Mouse (Mus musculus) brain, embryonic 18.5 days (tissue): ENCODE measurements at regions not wholly inside any gene's neighbourhood (a gene's known extent, or its start where the extent isn't known, plus 50 kb on each side); places are given as distances from the start of the nearest gene placed in this dataset.

Experiments
- DNase-seq: peaks from one replicate; pipeline ENCODE4 v3.0.0-alpha.2; 2012; ENCODE audit warnings: low read depth, low spot score

DNA sequence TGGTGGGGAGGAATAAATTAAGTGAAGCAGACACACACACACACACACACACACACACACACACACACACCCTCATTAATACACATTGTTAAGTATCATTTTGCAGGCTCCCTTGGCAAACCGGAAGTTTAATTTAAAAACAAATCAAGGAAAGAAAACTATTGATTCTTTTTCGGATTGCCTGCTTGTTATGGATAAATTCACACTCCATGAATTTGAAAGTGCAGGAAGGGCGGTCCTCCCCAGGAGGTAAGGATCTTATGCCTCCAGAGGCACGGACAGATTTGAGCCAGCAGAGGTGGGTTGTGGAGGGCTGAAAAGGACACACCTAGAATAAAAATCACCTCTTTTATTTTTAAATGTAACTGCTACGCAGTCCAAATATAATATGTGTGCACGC, 156.2 kb upstream of the Gm15217 start:
- no peak for DNase-seq

DNA sequence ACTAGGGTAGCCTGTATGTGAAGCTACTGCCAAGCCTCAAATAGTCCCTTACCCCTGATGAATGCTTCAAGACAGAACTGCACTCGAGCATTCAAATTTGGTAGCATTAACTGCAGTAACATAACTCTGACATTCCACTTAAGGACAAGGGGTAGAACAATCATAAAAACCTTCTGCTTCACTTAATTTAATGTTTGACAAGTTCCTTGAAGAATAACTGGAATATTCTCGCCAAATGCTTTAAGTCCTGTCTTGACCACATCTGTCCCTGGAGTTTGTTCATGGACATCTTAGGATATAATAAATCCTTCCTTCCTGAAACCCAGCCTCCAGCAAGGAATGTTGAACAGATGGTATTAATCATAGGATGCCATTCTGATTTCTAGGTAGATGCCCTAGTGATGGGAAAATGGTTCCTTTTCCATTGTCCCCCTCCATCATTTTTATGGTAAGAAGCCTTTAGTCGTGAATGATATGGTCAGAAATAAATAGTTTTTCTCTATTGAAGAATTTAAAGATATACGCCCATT, 154.7 kb upstream of the Gm15217 start:
- DNase-seq, result no peak

DNA sequence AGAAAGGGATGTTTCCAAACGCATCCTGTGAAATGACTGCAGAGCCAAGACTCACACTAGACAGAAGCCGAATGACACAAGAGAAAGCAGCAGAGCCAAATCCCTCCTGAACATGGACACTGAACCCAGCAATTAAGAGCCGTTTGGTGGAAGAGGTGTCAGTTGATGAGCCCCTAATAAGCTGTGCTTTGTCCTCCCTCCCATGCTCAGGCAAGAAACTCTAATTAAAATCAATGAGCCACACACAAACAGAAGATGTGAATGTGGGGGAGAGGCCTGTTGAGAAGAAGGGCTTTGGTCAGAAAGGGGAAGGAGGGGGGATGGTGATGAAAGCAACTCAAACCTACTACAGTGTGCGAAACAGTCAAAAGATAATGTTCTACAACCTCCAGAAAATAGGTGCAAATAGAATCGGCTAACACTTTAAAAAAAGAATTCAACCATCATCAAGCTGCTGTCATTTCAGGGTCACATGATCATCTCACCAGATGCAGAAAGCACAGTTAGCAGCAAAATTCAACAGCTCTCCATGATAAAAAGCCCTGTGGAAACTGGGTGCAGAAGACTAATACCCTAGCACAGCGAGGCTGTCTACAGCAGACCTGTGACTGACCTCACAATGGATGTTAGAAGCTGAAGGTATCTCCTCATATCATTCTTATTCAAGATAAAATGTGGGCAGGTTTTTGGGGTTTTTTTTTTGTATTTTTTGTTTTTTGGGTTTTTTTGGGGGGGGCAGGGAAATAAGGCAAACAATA, 153.2 kb upstream of the Gm15217 start:
- DNase-seq, result no peak

DNA sequence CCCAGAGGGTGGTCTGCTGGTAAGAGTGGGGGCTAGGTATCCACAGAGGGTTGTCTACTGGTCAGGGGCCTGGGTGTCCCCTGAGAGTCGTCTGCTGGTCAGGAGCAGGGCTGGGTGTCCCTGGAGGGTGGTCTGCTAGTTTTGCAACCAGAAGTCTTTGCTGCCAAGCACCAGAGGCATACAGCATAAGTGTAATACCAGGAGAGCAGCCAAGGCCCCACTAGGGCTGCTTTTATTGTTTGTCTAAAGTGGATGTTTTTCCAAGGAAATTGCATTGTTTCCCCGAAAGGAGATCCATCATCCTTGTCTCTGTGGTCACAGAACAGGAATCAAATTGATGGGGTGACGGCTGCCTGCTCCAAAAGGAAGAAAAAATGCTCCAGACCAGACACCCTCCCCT, 145.2 kb upstream of the Gm15217 start:
- no peak for DNase-seq

DNA sequence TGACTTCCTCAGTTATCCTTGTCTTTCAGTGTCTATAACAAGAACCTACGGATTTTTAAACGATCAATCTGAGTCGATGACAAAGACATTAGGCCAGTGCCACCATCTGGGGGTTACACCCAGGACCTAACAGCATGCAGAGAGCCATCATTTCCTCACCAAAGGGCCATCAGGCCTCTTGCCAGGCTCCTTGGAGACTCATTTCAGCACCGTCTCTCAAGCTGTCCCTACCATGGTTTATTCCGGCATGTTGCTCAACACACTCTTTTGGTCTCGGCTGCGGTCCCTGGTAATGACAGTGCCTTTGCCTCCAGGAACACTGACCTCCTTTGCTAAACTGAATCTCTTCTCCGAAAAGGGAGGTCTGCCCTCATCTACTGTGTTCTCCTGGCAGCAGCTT, 144.4 kb upstream of the Gm15217 start:
- no peak for DNase-seq

DNA sequence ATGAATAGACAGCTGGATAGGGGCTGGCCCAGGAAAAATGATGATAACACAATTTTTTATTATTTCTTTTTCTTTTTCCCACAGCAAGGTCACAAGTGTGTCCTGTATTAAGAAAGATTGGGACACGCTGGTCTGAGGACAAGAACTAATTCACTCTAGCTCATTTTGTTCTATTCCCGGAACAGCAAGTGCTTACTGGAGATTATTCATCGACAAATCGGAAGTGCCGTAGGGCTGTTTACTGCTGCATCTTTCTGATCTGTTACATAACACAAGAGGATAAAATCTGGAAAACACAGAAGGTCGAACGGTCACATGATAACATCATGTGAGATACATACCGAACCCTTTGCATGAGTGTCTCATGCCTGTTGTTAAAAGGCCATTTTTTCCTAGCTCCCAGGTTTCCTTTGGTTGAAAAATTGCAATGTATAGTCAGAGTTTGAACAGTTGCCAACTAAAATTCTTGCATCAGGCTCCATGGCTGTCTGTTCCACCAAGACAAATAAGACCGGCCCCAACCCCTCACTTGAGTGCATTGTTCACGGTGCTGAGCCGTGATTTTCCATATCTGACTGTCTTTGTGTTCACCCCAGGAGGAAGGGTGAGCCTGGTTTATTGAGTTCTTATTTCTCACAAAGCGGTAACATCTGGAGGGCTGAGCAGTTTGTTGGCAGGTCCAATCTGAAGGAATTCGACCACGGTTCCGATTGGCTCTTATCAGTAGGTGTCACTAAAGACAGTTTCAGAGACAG, 139.0 kb upstream of the Gm15217 start:
- DNase-seq, result no peak

DNA sequence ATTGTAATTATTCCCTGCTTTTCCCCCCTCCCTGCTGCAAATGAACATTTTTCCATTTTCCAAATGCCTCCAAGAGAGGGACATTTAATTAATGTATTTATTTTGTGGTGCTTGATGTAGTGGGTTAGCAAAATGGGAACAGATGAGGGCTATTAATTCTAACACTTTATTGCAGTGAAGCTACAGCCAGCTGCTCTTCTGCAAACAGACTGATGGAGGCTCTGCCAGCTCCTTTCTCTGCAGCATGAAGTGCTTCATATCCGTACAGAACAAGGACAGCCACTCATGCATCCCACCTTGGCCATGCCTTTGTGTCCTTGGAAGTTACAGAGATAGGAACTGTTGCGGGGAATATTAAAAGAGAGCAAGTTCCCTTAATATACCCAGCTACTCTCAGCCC, 138.3 kb upstream of the Gm15217 start:
- no peak for DNase-seq

DNA sequence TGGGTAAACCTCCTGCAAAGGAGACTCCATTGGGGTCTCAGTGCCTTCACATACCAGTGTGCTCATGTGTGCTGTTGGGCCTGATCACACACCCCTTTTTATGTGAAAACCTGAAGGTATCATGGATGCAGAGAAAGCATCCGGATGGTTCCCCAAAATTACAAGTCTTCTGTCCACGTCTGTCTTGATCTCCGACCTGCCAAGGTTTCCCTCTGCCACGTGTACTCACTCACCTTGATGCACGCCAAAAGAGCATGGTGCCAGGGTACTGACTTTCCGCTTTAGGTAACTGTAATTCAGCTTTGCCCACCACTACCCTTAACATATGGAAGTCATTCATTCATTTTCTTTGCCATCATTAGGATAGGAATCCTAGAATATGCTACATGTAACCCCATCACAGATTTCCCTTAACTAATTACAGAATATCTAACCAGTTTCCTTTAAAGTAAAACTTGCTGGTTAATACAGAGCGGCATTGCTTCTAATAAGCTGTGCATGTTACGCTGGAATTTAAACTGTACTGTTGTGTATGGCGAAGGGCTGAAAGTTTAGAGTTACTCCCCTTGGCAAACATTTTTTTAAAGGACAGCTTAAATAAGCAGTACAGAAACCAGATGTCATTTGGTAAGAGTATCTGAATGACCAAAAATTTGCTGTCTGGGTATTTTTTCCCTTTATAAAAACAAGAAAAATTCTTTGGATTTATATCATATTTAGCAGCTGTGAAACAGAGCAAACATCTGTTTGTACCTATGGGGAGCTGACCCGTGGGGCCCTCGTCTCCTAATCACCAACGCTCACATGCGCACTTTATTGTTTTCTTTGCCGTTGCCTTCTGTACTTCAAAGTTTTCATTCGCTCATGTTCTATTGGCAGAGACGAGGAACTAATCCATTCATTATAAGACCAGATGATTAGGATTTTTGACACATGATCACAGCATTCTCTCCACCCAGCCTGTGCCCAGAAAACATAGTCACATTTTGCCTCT, 131.4 kb upstream of the Gm15217 start:
- DNase-seq, result no peak

DNA sequence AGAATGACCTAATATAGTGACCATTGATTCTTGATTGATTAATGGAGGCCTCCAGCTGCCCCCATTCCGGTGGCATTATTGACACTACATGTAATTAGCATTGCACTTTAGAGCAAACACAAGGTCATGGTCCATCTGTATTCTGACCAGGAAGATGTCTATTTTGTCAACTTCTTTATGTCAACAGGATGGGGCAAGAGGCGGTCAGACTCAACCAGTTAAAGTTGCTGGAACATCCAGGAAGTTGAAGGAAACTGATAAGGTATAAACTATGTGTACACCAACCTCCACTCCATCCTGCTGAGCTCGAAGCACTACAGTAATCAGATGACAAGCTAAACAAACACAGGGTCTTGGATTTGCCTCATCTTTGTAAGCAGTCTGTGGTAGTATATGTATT, 130.1 kb upstream of the Gm15217 start:
- DNase-seq, result no peak

DNA sequence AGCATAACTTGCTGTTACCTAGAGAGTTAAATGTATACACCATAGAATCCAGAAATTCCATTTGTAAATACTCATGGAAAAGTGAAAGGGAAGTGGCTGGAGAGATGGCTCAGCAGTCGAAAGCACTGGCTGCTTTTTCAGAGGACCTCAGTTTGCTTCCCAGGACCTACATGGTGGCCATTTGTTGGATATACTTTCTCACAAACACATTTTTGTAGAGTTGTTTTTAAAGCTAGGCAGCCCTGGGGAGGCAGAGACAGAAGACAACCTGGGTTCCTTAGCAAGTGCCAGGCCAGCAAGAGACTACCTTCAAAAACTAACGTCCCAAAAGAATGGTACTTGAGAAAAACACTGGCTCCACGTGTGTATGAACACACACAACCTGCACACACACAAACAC, 124.0 kb upstream of the Gm15217 start:
- DNase-seq, result no peak

DNA sequence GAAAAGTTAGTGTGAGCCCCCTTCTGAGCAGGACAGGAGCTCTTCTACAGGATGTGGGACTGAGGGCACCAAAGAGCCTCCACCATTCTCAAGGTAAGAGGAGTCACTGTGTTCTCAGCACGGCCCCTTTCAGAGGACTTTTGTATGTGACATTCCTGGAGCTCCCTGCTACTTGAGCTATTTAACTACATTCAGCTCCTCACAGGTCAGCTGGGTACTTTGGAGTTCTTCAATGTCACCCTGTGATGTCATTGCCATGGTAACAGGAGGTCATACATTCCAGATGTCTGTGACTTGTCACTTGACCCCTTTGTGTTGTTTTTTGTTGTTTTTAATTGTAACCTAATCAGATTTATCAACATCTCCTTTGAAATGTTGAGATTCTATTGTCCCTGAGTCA, 122.9 kb upstream of the Gm15217 start:
- no peak for DNase-seq

DNA sequence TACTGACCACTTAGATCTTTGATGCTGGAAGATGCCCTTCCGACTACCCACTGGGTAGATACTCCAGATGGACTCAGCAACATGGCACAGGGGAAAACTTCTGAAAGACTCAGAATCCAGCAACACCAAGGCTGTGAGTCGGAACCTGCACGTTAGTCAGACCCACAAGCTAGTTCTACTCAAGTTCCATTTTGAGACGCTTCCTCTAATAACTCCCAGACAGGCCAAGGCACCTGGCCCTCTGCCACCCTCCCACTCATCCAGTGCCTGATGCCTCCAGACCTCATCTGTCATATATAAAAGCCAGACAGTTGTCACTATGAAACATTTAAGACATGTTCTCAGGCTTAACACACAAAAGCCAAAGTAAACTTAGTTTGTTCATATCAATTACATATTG, 121.9 kb upstream of the Gm15217 start:
- DNase-seq, result no peak

DNA sequence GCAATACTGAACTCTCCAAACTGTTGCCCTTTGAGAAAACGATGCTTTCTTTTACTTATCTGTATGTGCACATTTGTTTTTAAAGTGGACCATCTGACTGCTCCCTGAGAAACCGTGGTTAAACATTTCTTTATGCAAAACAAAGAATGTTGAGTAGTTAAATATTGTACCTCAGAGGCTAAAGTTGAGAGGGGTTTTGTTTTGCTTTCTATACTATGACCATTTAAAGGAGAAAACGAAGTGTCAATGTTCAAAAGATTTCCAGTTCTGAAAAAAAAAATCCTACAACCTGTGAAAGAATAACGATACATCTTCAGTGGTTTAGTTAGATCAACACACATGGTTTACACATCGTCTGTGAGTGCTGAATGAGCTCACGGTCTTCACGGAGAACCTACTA, 120.7 kb upstream of the Gm15217 start:
- DNase-seq, result no peak

DNA sequence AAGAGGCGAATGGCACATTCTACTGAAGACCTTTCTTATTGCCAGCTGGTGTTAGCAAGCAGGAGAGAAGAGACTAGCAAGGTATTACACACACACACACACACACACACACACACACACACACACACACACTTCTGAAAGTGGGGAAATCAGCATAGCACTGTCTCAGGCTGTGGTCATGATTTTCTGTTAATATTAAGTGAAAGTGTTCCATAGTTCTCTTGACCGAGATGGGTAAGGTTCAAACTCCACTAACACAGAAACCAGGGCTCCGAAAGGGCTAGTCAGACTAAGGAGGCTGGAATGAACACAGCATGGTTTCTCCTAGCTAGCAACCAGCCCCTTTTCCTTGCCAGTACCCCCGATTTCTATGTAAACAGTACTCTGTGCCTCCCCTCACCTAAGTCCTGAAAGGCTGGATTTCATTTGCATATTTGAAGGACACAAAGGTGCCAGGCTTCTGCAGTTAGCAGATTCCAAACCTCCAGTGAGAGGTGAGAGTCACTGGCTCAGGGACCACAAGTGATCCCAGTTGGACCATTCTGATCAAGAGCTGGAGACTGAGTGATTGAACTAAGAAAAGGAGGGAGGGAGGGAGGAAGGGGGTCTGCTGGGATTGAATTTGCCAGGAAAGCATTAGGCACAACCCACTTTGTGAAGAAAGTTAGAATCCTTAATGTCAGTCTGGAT, 118.8 kb upstream of the Gm15217 start:
- DNase-seq, result no peak

DNA sequence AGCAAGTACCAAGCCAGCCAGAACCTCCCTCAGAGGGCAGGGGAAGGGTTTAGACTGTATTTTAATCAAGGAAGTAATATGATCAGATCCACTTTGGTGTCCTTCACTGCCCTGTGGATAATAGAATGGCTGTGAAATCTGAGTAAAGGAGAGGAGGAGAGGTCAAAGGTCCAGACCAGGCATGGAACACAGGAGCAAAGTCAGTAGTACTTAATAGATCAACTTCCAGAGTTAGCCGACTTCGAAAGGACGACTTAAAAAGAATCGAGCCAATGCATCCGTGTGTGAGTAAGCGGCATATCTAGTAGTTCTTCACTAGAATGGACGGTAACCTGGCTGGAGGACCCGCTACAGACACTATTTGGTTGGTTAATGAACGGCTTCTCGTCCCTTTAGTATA, 103.8 kb upstream of the Gm15217 start:
- DNase-seq, result no peak

DNA sequence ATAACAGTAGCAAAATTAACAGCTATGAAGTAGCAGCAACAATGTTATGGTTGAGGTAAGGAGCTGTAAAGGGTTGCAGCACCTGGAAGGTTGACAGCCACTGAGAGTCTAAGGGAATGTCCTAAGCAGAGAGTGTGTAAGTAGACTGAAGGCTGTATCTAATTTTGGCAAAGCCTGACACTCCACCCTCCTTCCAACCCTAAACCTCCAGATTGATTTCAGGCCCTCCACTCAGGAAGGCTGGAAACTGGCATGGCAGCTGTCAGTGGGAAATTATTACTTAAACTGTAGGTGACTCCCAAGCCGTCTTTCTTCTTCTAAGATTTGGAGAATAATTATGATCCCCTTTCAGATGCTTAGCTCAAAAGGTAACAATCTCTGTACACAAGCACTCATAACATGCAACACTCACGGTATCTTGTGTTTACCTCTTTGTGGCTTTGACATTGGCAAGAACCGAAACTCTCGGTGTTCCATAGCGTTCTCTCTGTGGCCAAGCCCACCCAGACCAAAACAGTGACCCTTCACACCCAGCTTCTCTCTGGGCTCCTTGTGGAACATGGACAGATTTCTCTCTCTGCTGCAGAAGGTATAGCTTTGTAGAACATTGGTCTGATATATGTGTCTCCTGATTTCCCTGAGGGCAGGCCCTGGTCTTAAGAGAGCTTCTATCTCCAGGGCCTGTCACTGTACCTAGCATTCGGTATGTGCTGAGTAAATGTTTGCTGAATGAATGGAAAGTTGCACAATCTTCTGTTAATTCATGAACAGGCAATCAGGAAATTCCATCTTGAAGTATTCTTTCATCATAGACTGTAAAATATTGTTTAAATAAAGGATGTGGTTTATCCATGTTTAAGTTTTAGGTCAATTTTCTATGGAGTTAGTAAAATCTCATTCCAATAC, 102.0 kb upstream of the Gm15217 start:
- DNase-seq, result no peak

DNA sequence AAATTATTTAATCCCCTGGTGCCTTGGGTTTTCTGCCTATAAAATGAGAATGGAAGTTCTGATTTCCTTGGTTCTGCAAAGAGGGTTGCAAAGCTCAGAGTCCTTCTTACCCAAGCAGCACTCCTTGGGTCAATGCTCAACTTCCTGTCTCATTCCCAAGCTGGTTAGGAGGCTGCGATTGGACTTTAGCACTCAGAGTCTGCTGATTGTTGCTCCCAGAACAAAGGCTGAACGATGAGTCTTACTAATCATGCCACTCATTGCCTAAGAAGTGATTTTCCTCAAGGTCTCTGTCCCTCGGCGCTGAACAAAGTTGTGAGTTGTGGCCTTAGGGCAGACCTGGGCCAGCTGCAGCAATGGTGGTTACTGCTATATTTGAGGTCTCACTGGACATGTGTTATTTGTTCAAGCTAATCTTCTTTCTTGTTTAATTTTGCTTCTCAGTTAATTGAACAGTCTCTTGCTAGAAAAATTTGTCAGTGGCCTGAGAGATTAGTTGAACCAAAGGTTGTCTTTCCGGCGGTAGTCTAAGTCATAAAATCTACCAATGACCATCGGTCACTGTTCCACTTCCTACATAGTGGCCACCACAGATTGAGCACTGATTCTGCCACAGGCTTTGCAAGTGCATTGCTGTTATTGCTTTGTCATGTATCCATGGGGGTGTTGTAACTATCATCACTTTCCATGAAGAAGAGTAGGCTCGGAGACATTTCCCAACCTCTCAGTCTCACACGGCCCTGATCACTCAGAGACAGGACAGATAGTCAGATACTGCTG, 101.2 kb upstream of the Gm15217 start:
- DNase-seq, result no peak

DNA sequence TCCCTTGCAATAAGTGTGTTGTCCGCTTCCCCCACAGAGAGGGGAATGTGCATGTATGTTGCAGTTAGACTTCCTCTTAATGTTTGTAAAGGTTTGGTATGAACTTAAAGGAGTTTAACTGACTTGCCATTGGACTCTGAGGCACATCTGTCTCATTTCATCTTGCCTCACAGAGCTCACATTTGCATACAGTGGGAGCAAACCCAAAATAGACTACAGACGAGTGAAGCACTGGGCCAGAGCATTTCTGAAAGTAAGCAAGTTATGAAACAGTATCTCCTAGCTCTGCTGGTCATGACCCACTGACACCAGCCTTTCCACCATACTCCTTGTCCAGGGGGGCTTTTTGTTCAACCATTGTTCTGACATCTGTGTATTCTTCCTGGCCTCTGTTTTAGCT, 86.8 kb upstream of the Gm15217 start:
- DNase-seq, result no peak

DNA sequence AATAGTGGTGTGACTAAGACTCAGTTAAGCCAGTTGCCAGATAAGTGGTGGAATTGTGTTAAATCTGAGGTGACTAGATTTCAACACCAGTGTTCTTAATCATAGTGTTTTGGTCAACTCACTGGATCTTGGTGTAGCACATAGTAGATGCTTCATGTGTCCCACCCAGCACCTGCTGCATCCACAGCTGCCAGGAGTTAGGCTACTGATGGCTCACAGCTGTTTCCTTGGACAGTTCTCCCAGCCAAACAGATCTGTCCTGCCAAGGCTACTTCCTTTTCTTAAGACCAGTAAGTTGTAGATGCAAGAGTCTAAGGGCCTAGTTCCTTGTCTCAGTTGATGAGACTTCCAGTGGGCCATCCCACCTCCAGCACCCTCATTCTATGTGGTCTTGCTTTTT, 82.9 kb upstream of the Gm15217 start:
- no peak for DNase-seq
